Mouse (Mus musculus): ENCODE data around the gene E130208F15Rik. TPM values are rescaled to one million over a fixed set of nuclear protein-coding genes. Genes with fewer than 3 reads are reported as not detected.
A peak's percentile ranks its signal among the peaks of the same experiment; 100 is the strongest.

The E130208F15Rik gene
- total and polyA plus RNA-seq, 2 experiments: 0.06 to 0.18 TPM

DNA sequence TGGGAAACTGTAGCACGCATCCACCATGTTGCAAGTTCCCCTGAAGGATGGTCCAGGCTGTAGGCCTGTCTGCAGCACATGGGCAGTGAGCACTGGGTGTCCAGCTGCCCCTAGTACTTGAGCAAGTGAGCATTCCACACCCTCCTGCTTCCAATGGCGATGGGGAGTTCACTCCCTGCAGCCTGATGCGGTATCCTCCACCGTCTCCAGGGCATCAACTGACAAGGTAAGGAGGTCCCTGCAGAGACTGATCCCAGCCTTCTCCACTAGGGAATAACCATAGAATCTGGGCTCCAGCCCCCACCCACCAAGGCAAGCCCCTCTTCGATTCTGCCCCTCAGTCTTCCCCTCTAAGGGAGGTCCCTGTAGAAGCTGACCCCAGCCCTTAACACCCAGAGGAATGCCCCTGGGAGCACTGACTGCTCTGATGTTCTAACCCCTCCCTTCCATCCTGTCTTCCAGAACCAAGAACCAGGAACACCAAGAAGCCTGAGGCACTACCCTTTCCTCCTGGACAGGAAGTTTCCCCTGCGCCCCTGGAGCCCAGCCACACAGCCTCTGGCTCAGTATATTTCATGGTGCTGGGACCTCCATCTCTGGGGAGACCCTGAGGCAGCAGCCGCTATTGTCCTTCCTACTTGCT, 32.3 kb upstream of the E130208F15Rik start:
- Histone ChIP-seq H3K27ac (replicated peaks; ENCODE audit: insufficient read depth, low read depth, low read length) (no peak overlapping the region), H3K4me3 (ENCODE audit: insufficient read depth, low read depth, low read length) (no peak overlapping the region), H3K27me3 (ENCODE audit: control insufficient read depth, insufficient read depth, low read length) (no peaks in the 10 kb centered on the region; the same call in none of the 2 replicates), H3K79me2 (ENCODE audit: control insufficient read depth, insufficient read depth, low read length) (no peaks in the 10 kb centered on the region), H3K36me3 (ENCODE audit: control insufficient read depth, insufficient read depth, low read length) (no peaks in the 10 kb centered on the region), H3K4me1 (ENCODE audit: control insufficient read depth, insufficient read depth, low read length) (no peaks in the 10 kb centered on the region), H3K9ac (ENCODE audit: low read depth, low read length) (no peak overlapping the region)
- DNase-seq (ENCODE audit: extremely low read depth, low read depth, low spot score): no peak
- WGBS: 69% methylated on average over 7 of the region's 7 CpGs
- TF ChIP-seq CTCF (IDR thresholded peaks at IDR 0.05; ENCODE audit: low read depth, low read length): no peak
- no peak for TF ChIP-seq POLR2A (IDR thresholded peaks at IDR 0.05; ENCODE audit: extremely low read depth, insufficient read depth, low read length)

DNA sequence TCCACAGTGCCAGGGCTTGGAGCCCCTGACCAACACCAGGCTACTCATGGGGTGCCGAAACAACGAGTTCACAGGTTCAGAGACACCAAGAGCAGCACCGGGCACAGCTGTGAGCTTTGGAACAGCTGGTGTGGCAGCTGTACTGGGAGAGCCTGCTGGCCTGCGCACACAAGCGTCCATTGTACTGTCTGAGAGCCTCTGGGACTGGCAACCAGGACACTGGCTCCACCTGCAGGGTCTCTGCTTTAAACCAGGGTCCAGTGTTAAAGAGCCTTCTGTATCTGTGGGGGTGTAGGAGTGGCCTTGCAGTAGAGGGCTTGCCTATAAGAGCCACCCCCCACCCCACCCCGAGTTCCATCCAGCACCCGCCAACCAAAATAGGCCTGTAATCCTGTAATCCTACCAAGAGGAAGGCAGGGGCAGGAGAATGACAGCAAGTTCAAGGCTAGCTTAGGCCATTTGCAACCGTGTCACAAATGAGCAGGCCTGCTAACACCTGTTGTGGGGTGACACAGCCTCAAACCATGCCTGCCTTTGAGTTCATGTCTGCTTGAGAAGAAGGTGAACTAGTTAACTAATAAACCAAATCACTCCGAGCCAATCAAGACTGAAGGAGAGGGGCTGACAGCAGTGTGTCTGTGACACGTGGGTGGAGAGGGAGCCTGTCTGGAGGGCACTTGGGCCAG, 31.7 kb upstream of the E130208F15Rik start:
- no peaks in the 10 kb centered on the region; the same call in none of the 2 replicates for H3K27me3 ChIP-seq (ENCODE audit: control insufficient read depth, insufficient read depth, low read length)
- H3K79me2 ChIP-seq (ENCODE audit: control insufficient read depth, insufficient read depth, low read length): no peaks in the 10 kb centered on the region
- no peaks in the 10 kb centered on the region for H3K4me1 ChIP-seq (ENCODE audit: control insufficient read depth, insufficient read depth, low read length)
- no peaks in the 10 kb centered on the region for H3K36me3 ChIP-seq (ENCODE audit: control insufficient read depth, insufficient read depth, low read length)
- no peak overlapping the region for H3K9ac ChIP-seq (ENCODE audit: low read depth, low read length)
- no peak overlapping the region for H3K27ac ChIP-seq (replicated peaks; ENCODE audit: insufficient read depth, low read depth, low read length)
- DNase-seq (ENCODE audit: extremely low read depth, low read depth, low spot score): no peak
- WGBS: 76% methylated on average over 10 of the region's 10 CpGs
- no peak overlapping the region for H3K4me3 ChIP-seq (ENCODE audit: insufficient read depth, low read depth, low read length)
- TF ChIP-seq CTCF (IDR thresholded peaks at IDR 0.05; ENCODE audit: low read depth, low read length): no peak
- no peak for TF ChIP-seq POLR2A (IDR thresholded peaks at IDR 0.05; ENCODE audit: extremely low read depth, insufficient read depth, low read length)

DNA sequence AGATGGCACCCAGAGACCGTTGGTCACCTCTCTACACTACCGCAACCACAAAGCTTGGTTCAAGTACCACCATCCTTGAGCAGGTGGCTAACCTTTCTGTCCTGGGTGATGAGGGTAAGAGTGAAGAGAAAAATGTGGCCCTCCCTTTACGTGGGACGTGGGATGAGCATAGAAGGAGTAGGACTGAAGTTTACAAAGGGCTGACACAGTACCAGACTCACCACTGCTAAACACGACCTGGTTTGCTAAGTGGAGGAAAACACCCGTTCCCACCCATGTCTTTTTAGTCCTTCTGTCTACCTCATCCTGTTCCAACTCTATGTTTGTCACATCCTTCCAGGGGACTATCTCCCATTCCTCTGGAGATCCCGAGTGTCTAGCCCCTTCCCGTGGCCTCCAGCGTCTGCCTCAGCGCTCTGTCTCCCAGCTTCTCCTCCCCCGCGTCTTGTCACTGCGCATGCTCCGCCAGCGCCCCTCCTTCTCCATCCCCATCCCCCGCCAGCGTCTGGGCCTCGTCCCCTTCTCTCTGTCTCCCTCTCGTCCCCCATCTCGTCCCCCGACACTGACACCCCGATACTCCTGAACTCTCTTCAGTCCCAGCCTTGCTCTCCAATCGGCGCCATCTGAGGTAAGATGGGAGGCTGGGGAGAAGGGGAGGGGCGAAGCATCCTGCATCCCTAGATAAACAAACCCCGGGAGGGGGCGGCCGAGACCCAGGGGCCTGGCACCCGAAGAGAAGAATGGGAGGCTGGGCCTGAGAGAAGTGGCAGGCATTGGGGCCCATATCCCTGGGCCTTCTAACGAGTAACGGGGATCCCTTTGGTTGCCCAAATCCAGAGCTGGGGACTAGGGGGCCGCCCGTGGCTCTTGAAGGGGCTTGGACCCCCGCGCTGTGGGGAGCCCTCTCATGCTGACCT, 30.1 kb upstream of the E130208F15Rik start, which contains the start of gene Clip3:
Gene Clip3 (plus strand): TSS at position 514 of the 917 bp plus-strand sequence.
- DNase-seq (ENCODE audit: extremely low read depth, low read depth, low spot score): no peak

DNA sequence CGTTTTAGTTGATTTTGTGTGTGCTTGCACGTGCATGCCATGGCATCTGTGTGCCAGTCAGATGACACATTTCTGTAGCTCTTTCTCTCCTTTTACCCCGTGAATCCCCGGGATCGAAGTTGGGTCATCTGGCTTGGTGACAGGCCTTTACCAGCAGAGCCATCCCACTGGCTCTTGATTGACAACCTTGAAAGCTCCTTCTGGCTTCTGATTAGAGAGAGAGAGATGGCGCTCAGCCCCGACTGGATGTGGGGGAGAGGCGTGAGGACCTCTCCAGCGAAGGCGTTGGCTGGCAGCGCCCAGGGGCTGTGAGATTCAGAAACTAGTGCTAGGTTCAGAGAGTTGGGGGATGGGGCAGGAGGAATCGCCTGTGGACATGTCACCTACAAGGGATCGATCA, 27.7 kb upstream of the E130208F15Rik start:
- no peaks in the 10 kb centered on the region for H3K4me1 ChIP-seq (ENCODE audit: control insufficient read depth, insufficient read depth, low read length)
- WGBS: 83% methylated on average over 13 of the region's 13 CpGs
- no peaks in the 10 kb centered on the region; the same call in none of the 2 replicates for H3K27me3 ChIP-seq (ENCODE audit: control insufficient read depth, insufficient read depth, low read length)
- no peak overlapping the region for H3K9ac ChIP-seq (ENCODE audit: low read depth, low read length)
- no peaks in the 10 kb centered on the region for H3K36me3 ChIP-seq (ENCODE audit: control insufficient read depth, insufficient read depth, low read length)
- no peak overlapping the region for H3K27ac ChIP-seq (replicated peaks; ENCODE audit: insufficient read depth, low read depth, low read length)
- no peak for DNase-seq (ENCODE audit: extremely low read depth, low read depth, low spot score)
- TF ChIP-seq CTCF (IDR thresholded peaks at IDR 0.05; ENCODE audit: low read depth, low read length) (no peak), POLR2A (IDR thresholded peaks at IDR 0.05; ENCODE audit: extremely low read depth, insufficient read depth, low read length) (no peak)
- H3K4me3 ChIP-seq (ENCODE audit: insufficient read depth, low read depth, low read length): no peak overlapping the region
- no peaks in the 10 kb centered on the region for H3K79me2 ChIP-seq (ENCODE audit: control insufficient read depth, insufficient read depth, low read length)

More for the DNA sequence above, 30.1 kb upstream of the E130208F15Rik start, which contains the start of gene Clip3:
- Histone ChIP-seq H3K36me3 (ENCODE audit: control insufficient read depth, insufficient read depth, low read length) (no peaks in the 10 kb centered on the region), H3K9ac (ENCODE audit: low read depth, low read length) (no peak within 1 kb of the TSS; the same call in 1 of the 2 replicates), H3K4me3 (ENCODE audit: insufficient read depth, low read depth, low read length) (peak within 1 kb of the TSS; percentile 58), H3K79me2 (ENCODE audit: control insufficient read depth, insufficient read depth, low read length) (no peaks in the 10 kb centered on the region), H3K27me3 (ENCODE audit: control insufficient read depth, insufficient read depth, low read length) (no peaks in the 10 kb centered on the region; the same call in none of the 2 replicates), H3K4me1 (ENCODE audit: control insufficient read depth, insufficient read depth, low read length) (no peaks in the 10 kb centered on the region), H3K27ac (replicated peaks; ENCODE audit: insufficient read depth, low read depth, low read length) (no peak within 1 kb of the TSS)
- TF ChIP-seq CTCF (IDR thresholded peaks at IDR 0.05; ENCODE audit: low read depth, low read length) (no peak), POLR2A (IDR thresholded peaks at IDR 0.05; ENCODE audit: extremely low read depth, insufficient read depth, low read length) (no peak)
- 18% methylated on average over 35 of the region's 35 CpGs for WGBS

DNA sequence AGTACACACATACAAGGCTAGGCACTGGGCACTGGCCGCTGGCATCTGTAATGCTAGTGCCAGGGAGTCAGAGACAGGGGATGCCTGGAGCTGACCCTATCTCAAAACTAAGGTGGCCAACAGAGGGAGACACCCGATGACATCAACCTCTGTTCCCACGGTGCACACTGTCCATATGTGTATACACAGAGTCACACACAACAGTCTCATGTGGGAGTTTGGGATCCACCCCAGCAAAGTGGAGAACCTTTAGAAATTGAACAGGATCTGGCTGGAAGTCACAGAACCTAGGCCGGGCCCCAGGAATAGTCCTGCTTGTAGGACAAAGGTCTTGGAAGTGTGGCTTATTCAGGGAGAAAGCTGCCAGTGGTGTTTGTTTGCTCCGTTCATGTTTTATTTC, 27.2 kb upstream of the E130208F15Rik start:
- 72% methylated on average over 5 of the region's 5 CpGs for WGBS
- H3K4me3 ChIP-seq (ENCODE audit: insufficient read depth, low read depth, low read length): no peak overlapping the region

More for the DNA sequence above, 27.2 kb upstream of the E130208F15Rik start:
- H3K9ac ChIP-seq (ENCODE audit: low read depth, low read length): no peak overlapping the region
- no peaks in the 10 kb centered on the region for H3K4me1 ChIP-seq (ENCODE audit: control insufficient read depth, insufficient read depth, low read length)
- TF ChIP-seq CTCF (IDR thresholded peaks at IDR 0.05; ENCODE audit: low read depth, low read length) (no peak), POLR2A (IDR thresholded peaks at IDR 0.05; ENCODE audit: extremely low read depth, insufficient read depth, low read length) (no peak)
- DNase-seq (ENCODE audit: extremely low read depth, low read depth, low spot score): no peak
- H3K36me3 ChIP-seq (ENCODE audit: control insufficient read depth, insufficient read depth, low read length): no peaks in the 10 kb centered on the region
- H3K79me2 ChIP-seq (ENCODE audit: control insufficient read depth, insufficient read depth, low read length): no peaks in the 10 kb centered on the region
- H3K27ac ChIP-seq (replicated peaks; ENCODE audit: insufficient read depth, low read depth, low read length): no peak overlapping the region
- no peaks in the 10 kb centered on the region; the same call in none of the 2 replicates for H3K27me3 ChIP-seq (ENCODE audit: control insufficient read depth, insufficient read depth, low read length)

All from liver, adult 2 months (tissue).